Mouse (Mus musculus) gastrocnemius, adult 2 months (tissue): ENCODE measurements around the gene Lcmt1. TPM values are rescaled to one million over a fixed set of nuclear protein-coding genes. Genes with fewer than 3 reads are reported as not detected.
A peak's percentile ranks its signal among the peaks of the same experiment; 100 is the strongest.

Experiments
- DNase-seq: peaks from one replicate; pipeline ENCODE4 v3.0.0; 2022
- H3K27ac ChIP-seq: fragments of 200-600 bp; 2 replicates; pipeline ENCODE4 v1.8.1; 2022; ENCODE audit warnings: mild to moderate bottlenecking
- H3K4me3 ChIP-seq: fragments of 200-600 bp; 2 replicates; pipeline ENCODE4 v1.8.1; 2022; ENCODE audit warnings: mild to moderate bottlenecking, moderate library complexity
- CTCF ChIP-seq: fragments of 200-600 bp; IDR thresholded peaks from 2 replicates; pipeline ENCODE4 v1.8.1; 2022; ENCODE audit warnings: antibody characterized with exemption, mild to moderate bottlenecking, moderate library complexity
- intact Hi-C: fragments of 180-260 bp; cut with DNase I; formaldehyde crosslinking; loops from one replicate; pipeline ENCODE4 v1.15.1; 2025
- total RNA-seq, 2 experiments: library from RNA; stranded (reverse); gene quantifications; 2 replicates each; pipeline ENCODE4 v1.2.3; 2021

Gene Lcmt1
- total RNA-seq, 2 experiments from 2014 or later, result 28.5 to 28.8 TPM

DNA sequence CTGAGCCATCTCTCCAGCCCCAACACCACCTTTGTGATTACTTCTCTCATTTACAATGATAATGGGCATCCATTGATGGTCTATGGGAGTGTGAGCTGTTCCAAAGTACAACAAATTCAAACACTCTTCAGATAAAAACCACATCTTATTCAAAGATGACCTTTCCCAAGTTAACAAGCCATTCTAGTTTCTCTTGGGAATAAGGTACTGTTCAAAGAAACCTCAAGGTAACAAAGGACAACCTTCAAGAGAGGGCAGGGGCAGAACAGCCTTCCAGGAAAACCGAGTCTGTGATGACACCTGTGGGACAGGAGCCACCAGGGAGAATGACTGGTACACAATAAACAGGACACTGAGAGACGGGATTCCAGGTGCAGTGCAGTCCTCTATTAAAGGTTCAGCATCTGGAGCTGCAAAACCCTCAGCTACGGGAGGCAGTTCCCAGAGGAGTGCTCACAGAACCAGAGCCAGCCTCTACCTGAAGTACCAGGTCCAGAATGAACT is 24.5 kb upstream of the Lcmt1 start:
- Histone ChIP-seq H3K4me3 (no peak overlapping the region), H3K27ac (peak overlapping the region; percentile 62; the same call in 1 of the 2 replicates)
- intact Hi-C loops, result no loop called here
- no peak for DNase-seq
- no peak for TF ChIP-seq CTCF

- DNase-seq, result no peak
- TF ChIP-seq CTCF, result no peak
- no peak overlapping the region for H3K4me3 ChIP-seq
- intact Hi-C loops, result no loop called here
- peak overlapping the region; percentile 62 for H3K27ac ChIP-seq
These were observed 22.8 kb upstream of the Lcmt1 start for GRCm38 (mm10) chr7:123346631-123347290.

GRCm38 (mm10) chr7:123349813-123350212 is 19.8 kb upstream of the Lcmt1 start:
- intact Hi-C loops, result no loop called here
- no peak for DNase-seq
- H3K4me3 ChIP-seq, result no peak overlapping the region
- 0 out of 2 replicates have a peak overlapping the region, but pooled peaks have one; percentile 4 for H3K27ac ChIP-seq
- no peak for TF ChIP-seq CTCF

- no peak for TF ChIP-seq CTCF
- DNase-seq, result no peak
- intact Hi-C loops, result no loop called here
- H3K27ac ChIP-seq, result peak overlapping the region; percentile 4; the same call in 1 of the 2 replicates
- H3K4me3 ChIP-seq, result no peak overlapping the region
These were observed 19.3 kb upstream of the Lcmt1 start for GRCm38 (mm10) chr7:123350243-123350642.

GRCm38 (mm10) chr7:123353081-123353480 is 16.5 kb upstream of the Lcmt1 start:
- Histone ChIP-seq H3K4me3 (no peak overlapping the region), H3K27ac (no peak overlapping the region)
- no peak for DNase-seq
- no peak for TF ChIP-seq CTCF
- intact Hi-C loops, result no loop called here

- Histone ChIP-seq H3K27ac (no peak overlapping the region), H3K4me3 (no peak overlapping the region)
- DNase-seq, result no peak
- intact Hi-C loops, result no loop called here
- no peak for TF ChIP-seq CTCF
These were observed 15.7 kb upstream of the Lcmt1 start for GRCm38 (mm10) chr7:123353879-123354278.

GRCm38 (mm10) chr7:123354392-123354791 is 15.2 kb upstream of the Lcmt1 start:
- intact Hi-C loops, result no loop called here
- no peak for DNase-seq

GRCm38 (mm10) chr7:123354851-123355250 is 14.7 kb upstream of the Lcmt1 start:
- no peak for DNase-seq
- no peak for TF ChIP-seq CTCF
- intact Hi-C loops, result no loop called here
- Histone ChIP-seq H3K4me3 (no peak overlapping the region), H3K27ac (no peak overlapping the region)

More at GRCm38 (mm10) chr7:123354392-123354791, 15.2 kb upstream of the Lcmt1 start:
- no peak for TF ChIP-seq CTCF
- Histone ChIP-seq H3K4me3 (no peak overlapping the region), H3K27ac (no peak overlapping the region)

DNA sequence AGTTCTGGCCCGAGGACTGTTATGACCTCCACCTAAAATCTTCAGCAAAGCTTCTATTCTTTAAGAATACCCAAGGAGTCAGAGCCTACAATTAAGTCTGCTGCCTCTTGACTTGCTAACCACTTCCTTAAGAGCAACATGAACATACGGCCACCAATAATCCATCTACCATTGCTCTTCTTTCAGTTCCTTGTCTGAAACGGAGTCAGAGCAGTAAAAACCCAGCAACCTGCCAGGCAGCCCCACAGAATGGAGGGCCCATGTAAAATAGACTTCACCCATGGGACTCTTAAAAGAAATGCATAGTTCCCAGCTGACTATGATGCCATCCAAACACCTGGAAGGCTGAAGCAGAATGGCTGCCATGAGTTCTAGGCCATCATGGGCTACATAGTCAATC is 13.4 kb upstream of the Lcmt1 start:
- no peak for DNase-seq
- no peak overlapping the region for H3K4me3 ChIP-seq
- H3K27ac ChIP-seq, result peak overlapping the region; percentile 20; the same call in 1 of the 2 replicates
- TF ChIP-seq CTCF, result no peak
- intact Hi-C loops, result no loop called here

GRCm38 (mm10) chr7:123359101-123359500 is 10.5 kb upstream of the Lcmt1 start:
- no peak for DNase-seq
- TF ChIP-seq CTCF, result no peak
- intact Hi-C loops, result no loop called here
- H3K4me3 ChIP-seq, result no peak overlapping the region
- H3K27ac ChIP-seq, result no peak overlapping the region

- Histone ChIP-seq H3K27ac (peak overlapping the region; percentile 68), H3K4me3 (peak overlapping the region; percentile 19; the same call in 1 of the 2 replicates)
- peak; percentile 53 for DNase-seq
- TF ChIP-seq CTCF, result no peak
- intact Hi-C loops, result no loop called here
These were observed 9.4 kb upstream of the Lcmt1 start for GRCm38 (mm10) chr7:123360185-123360584.

GRCm38 (mm10) chr7:123361229-123361980 is 8.2 kb upstream of the Lcmt1 start:
- TF ChIP-seq CTCF, result no peak
- no peak overlapping the region for H3K27ac ChIP-seq
- DNase-seq, result no peak
- intact Hi-C loops, result no loop called here
- no peak overlapping the region for H3K4me3 ChIP-seq

DNA sequence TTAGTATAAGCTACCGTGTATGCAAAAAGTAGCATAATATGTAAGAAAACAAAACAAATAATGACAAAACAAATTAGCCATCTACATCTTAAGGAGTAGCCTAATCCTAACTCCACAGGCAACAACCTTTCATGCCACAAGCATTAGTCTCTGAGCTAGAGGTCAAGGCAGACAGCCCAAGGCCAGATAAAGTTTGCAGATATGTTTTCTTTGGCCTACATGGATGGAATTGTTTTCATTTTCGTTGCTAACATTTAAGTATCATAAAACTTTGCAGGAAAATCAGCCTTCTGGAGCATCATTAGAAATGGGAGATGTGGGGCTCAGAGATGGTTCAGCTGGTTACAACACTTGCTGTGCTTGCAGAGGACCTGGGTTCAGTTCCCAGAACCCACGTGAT is 6.8 kb upstream of the Lcmt1 start:
- TF ChIP-seq CTCF, result no peak
- Histone ChIP-seq H3K4me3 (no peak overlapping the region), H3K27ac (peak overlapping the region; percentile 41)
- no peak for DNase-seq
- intact Hi-C loops, result no loop called here

GRCm38 (mm10) chr7:123363971-123364370 is 5.6 kb upstream of the Lcmt1 start:
- TF ChIP-seq CTCF, result no peak

More at GRCm38 (mm10) chr7:123363971-123364370, 5.6 kb upstream of the Lcmt1 start:
- DNase-seq, result no peak
- intact Hi-C loops, result no loop called here
- no peak overlapping the region for H3K27ac ChIP-seq
- H3K4me3 ChIP-seq, result no peak overlapping the region
